Mouse (Mus musculus): ENCODE measurements around the gene Vmn2r84.

- TF ChIP-seq MXI1 (IDR thresholded peaks at IDR 0.05; ENCODE audit: low read depth, low read length): no peak
- no peak for TF ChIP-seq JUN (IDR thresholded peaks at IDR 0.05; ENCODE audit: insufficient read depth, low read depth, low read length)
- TF ChIP-seq CTCF (conservative IDR thresholded peaks at IDR 0.05 in 1 of 2, IDR thresholded peaks at IDR 0.05 in 1 of 2; ENCODE audit: low read depth in 2 of 2, low read length in 2 of 2): no peak
- TF ChIP-seq ZNF384 (IDR thresholded peaks at IDR 0.05; ENCODE audit: low read depth, low read length): no peak
- TF ChIP-seq POLR2A (IDR thresholded peaks at IDR 0.05; ENCODE audit: low read depth, low read length): no peak
- no peak for TF ChIP-seq CHD2 (IDR thresholded peaks at IDR 0.05; ENCODE audit: low read length)
- no peak for TF ChIP-seq E2F4 (IDR thresholded peaks at IDR 0.05; ENCODE audit: insufficient replicate concordance, low read depth, low read length)
- no peak for TF ChIP-seq RAD21 (IDR thresholded peaks at IDR 0.05; ENCODE audit: low read depth, low read length)
- TF ChIP-seq EP300 (IDR thresholded peaks at IDR 0.05; ENCODE audit: low read length): no peak
- no peak for TF ChIP-seq JUND (conservative IDR thresholded peaks at IDR 0.05; ENCODE audit: low read depth, low read length)
- no peak for TF ChIP-seq MAFK (IDR thresholded peaks at IDR 0.05; ENCODE audit: insufficient replicate concordance, low read length)
Observed at GRCm38 (mm10) chr10:130344056-130344455, 50.1 kb downstream of the Vmn2r84 start.
